Mouse (Mus musculus) gastrocnemius, postnatal 10 days (tissue): ENCODE data around the gene Uimc1. TPM values are rescaled to one million over a fixed set of nuclear protein-coding genes. Genes with fewer than 3 reads are reported as not detected.
"Not testable (repeated sequence)": the region's sequence is repeated elsewhere in the genome, so short reads cannot be mapped to it uniquely, and the experiment has no call there.

Experiments used
- DNase-seq: peaks from one replicate; pipeline ENCODE4 v3.0.0; 2021; ENCODE audit warnings: mixed read lengths
- long read RNA-seq, 2 experiments: library from polyadenylated mRNA; stranded (forward); transcript quantifications; one replicate each; pipeline ENCODE4 v2.0.0; 2021
- total RNA-seq, 2 experiments: library from RNA; stranded (reverse); gene quantifications; 2 replicates each; pipeline ENCODE4 v1.2.3; 2021

Gene Uimc1
- total RNA-seq, result 10 to 100 TPM; 17.3 to 22.8 TPM
- long read RNA-seq, experiment 1, transcript Uimc1-201 (15 exons, 2,931 nt), result major isoform, 10 of 20 reads
- long read RNA-seq, experiment 1, partial matches to known transcripts, result 0 of 20 reads
- long read RNA-seq, experiment 1, other reads (novel, unspliced or antisense), result 4 of 20 reads
- long read RNA-seq, experiment 2, transcript Uimc1-201 (15 exons, 2,931 nt), result major isoform, 5 of 15 reads
- long read RNA-seq, experiment 2, partial matches to known transcripts, result 1 of 15 reads
- long read RNA-seq, experiment 2, other reads (novel, unspliced or antisense), result 3 of 15 reads

- peak; percentile 80 for DNase-seq
Observed at GRCm38 (mm10) chr13:55099726-55100478, at the start of gene Uimc1. Uimc1 (minus strand) TSS chr13:55100300.

DNA sequence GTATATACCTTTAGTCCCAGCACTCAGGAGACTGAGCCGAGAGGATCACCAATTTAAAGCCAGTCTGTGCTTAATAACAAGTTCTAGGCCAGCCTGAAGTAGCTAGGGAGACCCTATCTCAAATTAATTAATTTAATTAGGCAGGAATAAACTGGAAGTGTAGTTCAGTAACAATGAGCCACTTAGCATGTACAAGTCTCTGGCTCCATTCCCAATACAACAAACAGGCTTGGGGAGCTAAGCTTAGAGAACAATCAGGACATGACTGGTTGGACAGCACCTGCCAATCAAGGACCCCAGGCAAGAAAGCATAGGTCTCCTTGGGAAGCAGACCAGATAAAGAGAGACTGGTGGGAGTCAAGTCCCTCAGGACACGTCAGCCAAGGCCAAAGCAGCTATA is 40.2 kb upstream of the Uimc1 start:
- no peak for DNase-seq

DNA sequence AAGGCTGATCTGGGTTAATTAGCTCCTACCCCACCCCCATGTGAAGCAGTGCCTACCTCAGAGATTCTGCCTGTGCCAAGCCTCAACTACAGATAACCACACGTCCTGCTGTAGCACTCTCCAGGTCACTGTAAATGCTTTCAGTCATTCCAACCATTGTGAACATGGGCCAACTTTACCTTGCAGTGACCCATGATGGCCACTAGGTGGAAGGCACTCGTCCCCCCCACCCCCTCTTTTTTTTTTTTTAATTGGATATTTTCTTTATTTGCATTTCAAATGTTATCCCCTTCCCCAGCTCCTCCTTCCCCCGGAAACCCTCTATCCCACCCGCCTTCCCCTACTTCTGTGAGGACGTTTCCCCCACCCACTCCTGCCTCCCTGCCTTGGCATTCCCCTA is 35.3 kb upstream of the Uimc1 start:
- DNase-seq, result no peak

DNA sequence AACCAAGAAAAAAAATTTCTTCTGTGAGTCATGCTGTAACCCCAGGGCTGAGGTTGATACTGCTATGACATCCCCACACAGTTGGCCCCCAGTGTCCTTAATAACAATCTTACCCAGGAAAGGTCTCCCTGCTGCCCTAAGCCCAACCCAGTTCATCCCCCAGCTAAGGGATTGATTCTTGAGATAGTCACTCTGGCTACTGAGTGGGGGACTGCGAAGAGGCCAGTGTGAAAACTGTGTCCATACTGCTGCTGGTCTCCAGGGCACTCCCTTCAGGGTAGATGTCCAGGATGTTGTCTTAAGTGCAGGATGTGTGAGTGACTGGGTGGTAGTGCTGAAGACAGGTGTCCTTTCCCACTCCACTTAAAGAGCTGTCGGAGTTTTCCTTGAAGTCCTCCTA is 33.3 kb upstream of the Uimc1 start, which contains the start of gene Gm17617:
Gm17617 (minus strand) TSS at position 101 of the 400 bp plus-strand sequence.
- no peak for DNase-seq

GRCm38 (mm10) chr13:55124903-55125302 is 24.8 kb upstream of the Uimc1 start:
- no peak for DNase-seq

GRCm38 (mm10) chr13:55114375-55114774 is 14.3 kb upstream of the Uimc1 start:
- DNase-seq, result no peak

- no peak for DNase-seq
Observed at GRCm38 (mm10) chr13:55107694-55108093, 7.6 kb upstream of the Uimc1 start.

DNA sequence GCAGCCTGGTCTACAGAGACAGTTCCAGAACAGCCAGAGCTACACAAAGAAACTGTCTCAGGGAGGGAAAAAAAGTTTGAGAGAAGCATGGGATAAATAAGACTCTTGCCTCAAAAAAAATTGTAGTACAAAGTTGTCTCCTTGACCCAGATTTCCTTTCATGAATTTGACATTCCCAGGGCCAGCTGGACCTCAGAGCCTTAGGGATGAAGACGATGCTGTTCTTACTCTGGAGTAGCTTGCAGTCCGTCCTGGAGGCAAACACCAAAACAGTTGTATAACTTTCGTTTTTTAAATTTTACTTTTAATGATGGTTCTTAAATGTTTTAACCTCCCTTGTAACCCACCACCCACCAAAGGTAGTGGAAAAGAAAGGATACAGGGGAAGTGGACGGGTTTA is 7.0 kb upstream of the Uimc1 start:
- no peak for DNase-seq

DNA sequence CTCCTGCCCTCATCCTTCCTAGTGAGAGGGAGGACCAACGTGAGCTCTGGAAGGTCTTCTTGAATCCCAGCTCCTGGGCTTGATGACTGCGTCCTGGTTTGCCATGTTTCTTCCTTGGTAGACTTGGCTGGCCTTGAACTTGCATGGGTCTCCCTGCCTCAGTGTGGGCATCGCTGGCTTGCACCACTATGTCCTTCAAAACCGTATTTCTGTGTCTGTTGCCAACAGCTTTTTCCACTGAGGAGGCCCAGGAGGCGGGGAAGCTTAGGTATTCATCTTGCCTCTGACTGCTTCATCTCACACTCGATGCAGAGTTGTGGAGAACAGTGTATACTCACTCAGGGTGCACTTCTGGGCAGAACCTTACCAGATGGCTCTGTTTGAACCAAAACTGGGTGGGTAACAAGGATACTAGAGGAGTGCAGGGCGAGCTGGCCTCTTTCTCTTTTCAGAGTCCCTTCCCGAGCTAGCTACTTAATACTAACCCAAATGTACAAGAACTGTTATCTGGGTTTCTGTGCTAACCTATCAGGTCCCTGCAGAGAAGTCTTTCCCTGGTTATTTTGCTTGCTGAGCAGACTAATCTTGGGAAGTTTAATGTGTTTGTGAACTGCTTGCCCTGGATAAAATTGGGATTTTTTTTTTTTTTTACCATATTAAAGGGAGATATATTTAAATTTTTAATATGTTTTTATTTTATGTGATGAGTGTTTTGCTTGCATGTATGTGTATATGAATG is 6.0 kb upstream of the Uimc1 start:
- no peak for DNase-seq

- DNase-seq, result peak; percentile 98
Observed at GRCm38 (mm10) chr13:55105045-55105952, 5.2 kb upstream of the Uimc1 start, which contains the start of gene Zfp346. Zfp346 (plus strand) TSS chr13:55105311.

GRCm38 (mm10) chr13:55103351-55103750 is 3.3 kb upstream of the Uimc1 start:
- no peak for DNase-seq

DNA sequence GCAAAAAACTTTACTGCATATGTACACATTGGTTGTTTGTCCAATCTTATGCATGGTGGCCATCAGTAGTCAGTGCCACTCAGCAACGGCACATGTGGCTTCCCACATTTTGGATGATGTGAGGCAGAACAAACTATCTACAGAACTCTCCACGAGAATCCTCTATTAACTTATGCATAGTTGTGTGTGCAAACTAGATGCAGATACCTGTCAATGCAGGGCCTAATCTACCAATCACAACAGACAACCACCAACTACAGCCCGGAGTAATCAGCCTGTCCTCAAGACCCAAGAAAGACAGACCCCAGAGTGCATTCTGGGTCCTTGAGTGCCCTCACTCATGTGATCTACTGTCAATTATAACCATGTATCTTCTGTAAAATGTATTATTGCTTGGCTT is 2.3 kb upstream of the Uimc1 start:
- DNase-seq, result no peak

DNA sequence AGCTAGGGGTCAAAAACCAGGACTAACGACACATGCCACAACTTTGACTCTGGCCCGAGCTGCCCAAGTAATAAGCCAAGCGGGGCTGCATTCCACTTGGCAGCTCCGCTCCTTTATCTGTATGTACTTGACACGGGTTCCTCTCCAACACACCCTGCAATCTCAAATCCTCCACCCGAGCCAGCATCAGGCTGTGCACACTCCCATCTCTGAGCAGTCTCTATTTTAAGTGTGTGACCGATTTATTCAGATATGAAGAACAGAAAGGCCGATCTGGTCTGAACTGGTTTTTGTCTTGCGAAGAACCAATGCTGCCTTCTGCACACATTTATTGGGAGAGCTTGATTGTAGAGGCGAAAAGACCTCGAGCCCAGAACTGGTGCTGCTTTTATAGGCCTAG is 1.5 kb upstream of the Uimc1 start:
- no peak for DNase-seq

DNA sequence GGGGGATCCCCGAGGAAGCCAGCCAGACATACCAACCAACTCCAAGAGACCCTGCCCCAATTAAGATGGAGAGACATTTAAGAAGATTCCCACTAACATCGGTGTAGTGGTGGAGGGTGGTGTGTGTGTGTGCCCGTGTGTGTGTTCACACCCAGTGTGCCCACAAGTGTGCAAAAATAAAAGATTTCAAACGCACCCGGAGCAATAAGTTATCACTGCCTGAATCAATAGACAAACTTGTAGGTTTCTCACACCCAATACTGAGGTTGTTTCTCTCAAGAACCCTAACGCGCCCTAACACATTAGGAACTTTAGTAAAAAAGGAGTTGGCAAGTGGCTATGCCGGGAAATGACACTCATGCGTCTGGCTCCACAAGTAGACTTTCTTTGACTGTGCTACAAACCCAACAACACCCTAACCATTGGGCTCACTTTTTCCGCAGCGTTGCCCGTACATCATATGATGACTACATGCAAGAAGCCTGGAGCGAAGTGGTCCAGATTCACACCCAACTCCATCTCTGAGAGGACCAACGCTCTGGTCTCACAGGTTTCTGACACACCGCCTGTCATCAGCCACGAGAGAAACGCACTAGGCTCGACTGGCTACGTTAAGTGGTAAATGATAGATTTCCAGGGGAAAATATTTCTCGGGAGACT is 904 bp downstream of the Uimc1 start:
- DNase-seq, result no peak

DNA sequence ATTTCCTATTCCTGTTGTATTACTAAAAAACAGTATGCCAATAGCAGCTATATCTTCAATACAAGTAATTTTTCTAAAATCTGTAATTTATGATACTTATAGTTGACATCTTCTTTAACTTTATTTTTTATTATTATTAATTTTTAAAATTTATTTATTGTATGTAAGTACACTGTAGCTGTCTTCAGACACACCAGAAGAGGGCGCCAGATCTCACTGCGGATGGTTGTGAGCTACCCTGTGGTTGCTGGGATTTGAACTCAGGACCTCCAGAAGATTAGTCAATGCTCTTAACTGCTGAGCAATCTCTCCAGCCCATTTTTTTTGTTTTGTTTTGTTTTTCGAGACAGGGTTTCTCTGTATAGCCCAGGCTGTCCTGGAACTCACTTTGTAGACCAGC is 2.3 kb downstream of the Uimc1 start:
- DNase-seq, result not testable (repeated sequence)

DNA sequence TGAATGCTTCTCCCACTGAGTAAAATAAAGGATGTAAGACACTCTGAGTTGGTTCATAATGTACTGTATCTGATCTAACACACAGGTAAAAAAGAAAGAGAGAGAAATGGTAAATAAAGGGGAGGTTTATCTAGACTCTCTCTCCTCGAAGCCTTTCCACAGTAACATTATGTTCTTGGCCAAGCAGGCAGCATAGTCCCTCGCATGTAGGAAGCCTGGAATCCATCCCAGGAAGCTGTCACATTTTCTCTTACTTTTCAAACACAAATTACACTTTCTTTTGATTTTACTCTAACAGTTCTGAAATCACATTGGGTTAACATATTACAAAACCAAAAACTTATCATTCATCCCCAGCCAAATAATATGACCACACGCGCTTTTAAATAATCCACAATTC is 7.5 kb downstream of the Uimc1 start:
- DNase-seq, result no peak

DNA sequence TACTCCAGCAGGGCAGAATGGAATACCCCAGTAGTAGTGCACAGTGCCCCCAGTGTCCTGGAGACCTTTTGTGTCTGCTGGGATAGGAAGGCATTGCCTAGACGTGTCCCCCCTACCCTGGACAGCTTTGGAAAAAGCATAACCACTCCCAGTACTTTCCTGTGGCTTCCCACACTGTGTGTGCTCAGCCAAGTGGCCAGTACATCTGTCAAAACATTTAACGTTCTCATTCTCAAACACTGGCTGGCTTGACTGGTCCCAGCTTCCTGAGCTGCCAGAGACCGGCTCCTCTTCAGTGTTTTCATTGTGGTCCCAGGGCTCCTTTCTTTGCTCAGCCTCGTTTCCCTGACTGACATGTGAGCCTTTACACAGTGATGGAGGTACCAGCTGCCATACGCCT is 24.5 kb downstream of the Uimc1 start:
- no peak for DNase-seq

DNA sequence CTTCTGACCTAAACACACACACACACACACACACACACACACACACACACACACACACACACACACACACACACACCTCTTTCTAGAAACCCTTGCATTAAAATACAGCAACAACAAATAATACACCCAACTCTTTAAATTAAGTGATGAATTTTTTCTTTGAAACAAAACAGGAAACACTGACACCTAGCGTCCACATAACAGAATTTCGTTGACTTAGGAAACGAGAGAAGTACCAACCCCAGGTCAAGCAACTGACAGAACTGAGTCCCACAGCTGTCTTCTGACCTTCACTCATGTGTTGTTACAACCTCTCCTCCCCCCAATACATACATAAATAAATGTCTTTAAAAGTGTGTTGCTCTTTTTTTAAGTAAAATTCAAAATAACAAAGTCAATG is 28.8 kb downstream of the Uimc1 start:
- no peak for DNase-seq

- DNase-seq, result no peak
Observed at GRCm38 (mm10) chr13:55069719-55070118, 30.4 kb downstream of the Uimc1 start.

- no peak for DNase-seq
Observed at GRCm38 (mm10) chr13:55063276-55063675, 36.8 kb downstream of the Uimc1 start.

- no peak for DNase-seq
Observed at GRCm38 (mm10) chr13:55058042-55058441, 42.1 kb downstream of the Uimc1 start.
